ENCODE assay signal across 25 mouse cellular contexts in the genomic region with DNA sequence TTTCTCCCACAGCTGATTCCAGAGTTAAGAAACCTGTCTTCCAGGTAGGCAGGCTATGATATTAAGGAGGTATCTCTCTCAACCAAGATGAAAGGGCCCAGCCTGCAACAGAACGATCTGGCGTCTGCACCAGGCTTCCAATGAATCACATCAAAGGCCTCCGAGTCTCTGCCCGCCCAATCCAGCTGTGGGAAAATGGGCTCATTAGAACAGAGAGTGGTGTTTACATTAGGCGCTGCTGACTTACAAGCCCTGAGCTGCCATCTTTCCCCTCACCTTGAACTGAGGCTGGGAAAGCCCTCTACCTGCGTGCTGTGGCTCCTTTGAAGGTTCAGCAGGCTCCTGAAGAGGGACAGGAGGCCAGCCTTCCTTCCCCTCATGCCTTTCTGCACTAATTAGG.
DNase-seq lines count a peak whose midpoint lies in the region; ATAC-seq and TF ChIP-seq lines count a peak whose summit lies in the region.
"Had no signal": no experiment of that assay in that cellular context is flagged by ENCODE, and none has a peak within 500 bp of the region (broad histone marks: within the 10 kb centered on the region; RNA-seq: fewer than 3 reads in every experiment).

No protein-coding gene starts in this region.

- ATAC-seq in forebrain, embryonic 16.5 days: no peak
- ATAC-seq in midbrain, embryonic 13.5 days: 0 out of 2 replicates have a peak, but pooled peaks have one; percentile 11
- ATAC-seq in midbrain, embryonic 11.5 days (ENCODE audit: low FRiP score): no peak
- ATAC-seq: forebrain, embryonic 15.5 days; hindbrain, embryonic 16.5 days; intestine, embryonic 15.5 days had no signal

- peaks cover 23% of the 10 kb centered on the region for H3K4me1 ChIP-seq in forebrain, embryonic 10.5 days
- H3K4me1 ChIP-seq in forebrain, embryonic 16.5 days (replicated peaks; ENCODE audit: control insufficient read depth, insufficient read depth, low read length): no peaks in the 10 kb centered on the region
- no peaks in the 10 kb centered on the region for H3K4me1 ChIP-seq in midbrain, embryonic 13.5 days (replicated peaks)
- no peaks in the 10 kb centered on the region for H3K4me1 ChIP-seq in midbrain, embryonic 11.5 days (ENCODE audit: control insufficient read depth, insufficient read depth, low read length)
- H3K4me1 ChIP-seq in testis, adult 2 months (ENCODE audit: control insufficient read depth, insufficient read depth, low read length): no peaks in the 10 kb centered on the region
- H3K4me1 ChIP-seq: embryonic facial prominence, embryonic 12.5 days; embryonic facial prominence, embryonic 15.5 days; heart, embryonic 12.5 days; heart, embryonic 15.5 days; intestine, embryonic 15.5 days had no signal

- no peaks in the 10 kb centered on the region for H3K9me3 ChIP-seq in forebrain, embryonic 10.5 days
- H3K9me3 ChIP-seq in forebrain, embryonic 16.5 days (ENCODE audit: control insufficient read depth, low read length): no peaks in the 10 kb centered on the region
- no peaks in the 10 kb centered on the region for H3K9me3 ChIP-seq in midbrain, embryonic 13.5 days
- no peaks in the 10 kb centered on the region for H3K9me3 ChIP-seq in midbrain, embryonic 11.5 days (ENCODE audit: control insufficient read depth, low read length)
- H3K9me3 ChIP-seq: embryonic facial prominence, embryonic 12.5 days; embryonic facial prominence, embryonic 15.5 days; forebrain, embryonic 15.5 days; heart, embryonic 15.5 days; hindbrain, embryonic 10.5 days; hindbrain, embryonic 13.5 days; intestine, embryonic 15.5 days had no signal

- no peak for DNase-seq in forebrain, embryonic 10.5 days (ENCODE audit: extremely low spot score, low spot score)
- no peak for DNase-seq in midbrain, embryonic 11.5 days (ENCODE audit: low spot score, missing footprints)
- DNase-seq in testis, postnatal 10 days (ENCODE audit: low spot score): no peak
- DNase-seq: adrenal gland, postnatal 10 days; adrenal gland, postnatal 36 days; cerebellum, adult 11 months; cerebellum, adult 2 months; cerebellum, adult 9-11 months; cerebellum, postnatal 25 days; gastrocnemius, postnatal 25 days; heart, adult 18-20 months; heart, postnatal 10 days; heart, postnatal 36 days had no signal

- TF ChIP-seq POLR2A in testis, adult 2 months (IDR thresholded peaks at IDR 0.05; ENCODE audit: control insufficient read depth, low read depth, low read length): no peak

- TF ChIP-seq CTCF in testis, adult 2 months (IDR thresholded peaks at IDR 0.05; ENCODE audit: control insufficient read depth, insufficient read depth, insufficient replicate concordance, low read depth, low read length): no peak

- H3K9ac ChIP-seq in forebrain, embryonic 16.5 days (replicated peaks; ENCODE audit: low read depth, low read length): no peak overlapping the region
- H3K9ac ChIP-seq in midbrain, embryonic 13.5 days (replicated peaks): no peak overlapping the region
- no peak overlapping the region for H3K9ac ChIP-seq in midbrain, embryonic 11.5 days (ENCODE audit: low read length)
- H3K9ac ChIP-seq: embryonic facial prominence, embryonic 12.5 days; embryonic facial prominence, embryonic 15.5 days; forebrain, embryonic 15.5 days; heart, embryonic 12.5 days; heart, embryonic 15.5 days; hindbrain, embryonic 13.5 days; intestine, embryonic 15.5 days had no signal

- H3K36me3 ChIP-seq in forebrain, embryonic 10.5 days (replicated peaks): no peaks in the 10 kb centered on the region
- no peaks in the 10 kb centered on the region for H3K36me3 ChIP-seq in forebrain, embryonic 16.5 days (ENCODE audit: control insufficient read depth, insufficient read depth)
- H3K36me3 ChIP-seq in midbrain, embryonic 13.5 days: no peaks in the 10 kb centered on the region
- H3K36me3 ChIP-seq in midbrain, embryonic 11.5 days (ENCODE audit: control insufficient read depth, insufficient read depth, low read length): no peaks in the 10 kb centered on the region
- H3K36me3 ChIP-seq in testis, adult 2 months (ENCODE audit: control insufficient read depth, insufficient read depth, low read length): no peaks in the 10 kb centered on the region
- H3K36me3 ChIP-seq: embryonic facial prominence, embryonic 12.5 days; embryonic facial prominence, embryonic 15.5 days; forebrain, embryonic 15.5 days; heart, embryonic 12.5 days; heart, embryonic 15.5 days; hindbrain, embryonic 10.5 days; hindbrain, embryonic 13.5 days; intestine, embryonic 15.5 days had no signal

- WGBS in forebrain, embryonic 10.5 days: 62% methylated on average over 6 of the region's 6 CpGs
- 35% methylated on average over 6 of the region's 6 CpGs for WGBS in forebrain, embryonic 16.5 days
- WGBS in midbrain, embryonic 13.5 days: 55% methylated on average over 6 of the region's 6 CpGs
- WGBS in midbrain, embryonic 11.5 days: 64% methylated on average over 6 of the region's 6 CpGs

- H3K27ac ChIP-seq in forebrain, embryonic 10.5 days: peak overlapping the region; percentile 26; the same call in 1 of the 2 replicates
- no peak overlapping the region for H3K27ac ChIP-seq in forebrain, embryonic 16.5 days (ENCODE audit: low read length)
- no peak overlapping the region; the same call in 1 of the 2 replicates for H3K27ac ChIP-seq in midbrain, embryonic 13.5 days
- H3K27ac ChIP-seq in midbrain, embryonic 11.5 days (ENCODE audit: low read depth, low read length): no peak overlapping the region
- no peak overlapping the region for H3K27ac ChIP-seq in testis, adult 2 months (ENCODE audit: control insufficient read depth, insufficient read depth, low read depth, low read length)
- H3K27ac ChIP-seq: embryonic facial prominence, embryonic 12.5 days; embryonic facial prominence, embryonic 15.5 days; forebrain, embryonic 15.5 days; heart, embryonic 15.5 days; hindbrain, embryonic 10.5 days; hindbrain, embryonic 13.5 days; intestine, embryonic 15.5 days had no signal

- no peak overlapping the region for H3K4me2 ChIP-seq in forebrain, embryonic 16.5 days (ENCODE audit: low read length)
- H3K4me2 ChIP-seq in midbrain, embryonic 13.5 days (replicated peaks): no peak overlapping the region
- no peak overlapping the region for H3K4me2 ChIP-seq in midbrain, embryonic 11.5 days
- H3K4me2 ChIP-seq: embryonic facial prominence, embryonic 12.5 days; embryonic facial prominence, embryonic 15.5 days; forebrain, embryonic 15.5 days; heart, embryonic 12.5 days; heart, embryonic 15.5 days; hindbrain, embryonic 13.5 days; intestine, embryonic 15.5 days had no signal

- H3K27me3 ChIP-seq in forebrain, embryonic 10.5 days (ENCODE audit: poor library complexity, severe bottlenecking): no peaks in the 10 kb centered on the region
- no peaks in the 10 kb centered on the region for H3K27me3 ChIP-seq in forebrain, embryonic 16.5 days (replicated peaks; ENCODE audit: control insufficient read depth, insufficient read depth, low read length)
- H3K27me3 ChIP-seq in midbrain, embryonic 13.5 days: no peaks in the 10 kb centered on the region
- H3K27me3 ChIP-seq in midbrain, embryonic 11.5 days (ENCODE audit: control insufficient read depth, insufficient read depth, low read length): no peaks in the 10 kb centered on the region
- no peaks in the 10 kb centered on the region for H3K27me3 ChIP-seq in testis, adult 2 months (ENCODE audit: control insufficient read depth, insufficient read depth, low read length)
- H3K27me3 ChIP-seq: embryonic facial prominence, embryonic 12.5 days; embryonic facial prominence, embryonic 15.5 days; forebrain, embryonic 15.5 days; heart, embryonic 12.5 days; heart, embryonic 15.5 days; hindbrain, embryonic 13.5 days; intestine, embryonic 15.5 days had no signal

- no peak overlapping the region for H3K4me3 ChIP-seq in forebrain, embryonic 10.5 days
- H3K4me3 ChIP-seq in forebrain, embryonic 16.5 days (replicated peaks; ENCODE audit: low read length): no peak overlapping the region
- no peak overlapping the region for H3K4me3 ChIP-seq in midbrain, embryonic 13.5 days (replicated peaks)
- H3K4me3 ChIP-seq in midbrain, embryonic 11.5 days (ENCODE audit: low read depth, low read length): no peak overlapping the region
- peak overlapping the region; percentile 70 for H3K4me3 ChIP-seq in testis, adult 2 months (ENCODE audit: control insufficient read depth, low read depth, low read length)
- H3K4me3 ChIP-seq: embryonic facial prominence, embryonic 12.5 days; embryonic facial prominence, embryonic 15.5 days; forebrain, embryonic 15.5 days; heart, embryonic 12.5 days; heart, embryonic 15.5 days; hindbrain, embryonic 10.5 days; hindbrain, embryonic 13.5 days; intestine, embryonic 15.5 days had no signal
